Mouse (Mus musculus): Measurements from ENCODE around the gene 1700084M14Rik. TPM values are rescaled to one million over a fixed set of nuclear protein-coding genes. Genes with fewer than 3 reads are reported as not detected.
"Not testable (repeated sequence)": the region's sequence is repeated elsewhere in the genome, so short reads cannot be mapped to it uniquely, and the experiment has no call there.

Gene 1700084M14Rik
- not detected for total RNA-seq (2021)

DNA sequence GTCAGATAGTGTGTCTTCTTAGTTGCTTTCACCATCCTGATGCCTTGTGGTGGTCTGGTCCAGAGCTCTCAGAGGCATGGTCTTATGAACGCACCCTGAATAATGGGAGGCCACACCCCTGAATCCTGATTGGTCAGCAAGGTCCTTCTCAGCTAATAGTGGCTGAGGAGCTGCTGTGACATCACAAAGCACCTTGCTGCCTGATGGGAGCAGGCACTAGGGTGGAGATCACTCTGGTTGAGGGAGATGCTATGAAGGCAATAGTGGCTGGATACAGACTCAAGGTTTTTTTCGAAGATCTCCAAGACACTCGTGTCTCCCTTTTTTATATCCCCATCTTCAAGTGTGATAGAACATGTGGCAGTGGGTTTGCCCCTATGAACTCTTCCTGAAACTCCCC is at the start of gene 1700084M14Rik:
Gene 1700084M14Rik (minus strand): TSS at position 101 of the 400 bp plus-strand sequence.
- not testable (repeated sequence) for DNase-seq

Other genes with a start within 250 kb of the 1700084M14Rik start
- gene Mageb2, start 244.2 kb downstream of the 1700084M14Rik start, total RNA-seq (2021): not detected
- gene Gm5072, start 183.4 kb downstream of the 1700084M14Rik start, total RNA-seq (2021): not detected
- not detected for gene Gm8914, start 95.8 kb downstream of the 1700084M14Rik start, total RNA-seq (2021)
- gene Gm14781, start 56.3 kb upstream of the 1700084M14Rik start, total RNA-seq (2021): not detected
- not detected for gene Mageb5, start 207.1 kb upstream of the 1700084M14Rik start, total RNA-seq (2021)